Mouse (Mus musculus) bone marrow, adult 2 months (tissue): ENCODE results near the gene Jup. TPM values are rescaled to one million over a fixed set of nuclear protein-coding genes. Genes with fewer than 3 reads are reported as not detected.
A peak's percentile ranks its signal among the peaks of the same experiment; 100 is the strongest.
"Not testable (repeated sequence)": the region's sequence is repeated elsewhere in the genome, so short reads cannot be mapped to it uniquely, and the experiment has no call there.

Experiments
- H3K27ac ChIP-seq: fragments of 200-500 bp; 2 replicates; pipeline ENCODE4 v1.5.1; 2012; ENCODE audit warnings: low read depth, mild to moderate bottlenecking, control low read depth, inconsistent platforms, low read length; ENCODE audit not compliant: control insufficient read depth, poor library complexity, insufficient read depth
- H3K4me1 ChIP-seq: fragments of 200-500 bp; 2 replicates; pipeline ENCODE4 v1.6.1; 2011; ENCODE audit warnings: low read length; ENCODE audit not compliant: control insufficient read depth, insufficient read depth
- H3K4me3 ChIP-seq: fragments of 200-500 bp; replicated peaks from 2 replicates; pipeline ENCODE3; 2011; ENCODE audit warnings: mild to moderate bottlenecking, low read depth, low read length, control low read depth; ENCODE audit not compliant: control insufficient read depth
- CTCF ChIP-seq: fragments of 200-500 bp; IDR thresholded peaks from 2 replicates; pipeline ENCODE4 v1.5.1; 2011; ENCODE audit warnings: low read length, control low read depth; ENCODE audit not compliant: control insufficient read depth, insufficient read depth
- POLR2A ChIP-seq: fragments of 200-500 bp; IDR thresholded peaks from 2 replicates; pipeline ENCODE4 v1.6.1; 2011; ENCODE audit warnings: low read depth, mild to moderate bottlenecking, control low read depth, low read length, borderline replicate concordance; ENCODE audit not compliant: control insufficient read depth
- WGBS: fragments of 180-500 bp; shearing (Covaris S2); methylation state at CpG from one replicate; pipeline ENCODE4 v1.1.7; 2018; 5-methylcytosine and 5-hydroxymethylcytosine counted together
- polyA plus RNA-seq: library from polyadenylated mRNA; stranded (reverse); fragments of >200 nt; gene quantifications from 2 replicates; pipeline ENCODE4 v1.2.4, GENCODE M21; 2011; ENCODE audit warnings: low replicate concordance; ENCODE audit not compliant: missing spikeins, insufficient read depth, insufficient read length

Gene Jup
- polyA plus RNA-seq, 1 experiment, result 11.1 TPM

GRCm38 (mm10) chr11:100327316-100327715 lies 70.2 kb downstream of the Jup start:
- TF ChIP-seq CTCF, result no peak
- no peak for TF ChIP-seq POLR2A
- Histone ChIP-seq H3K27ac (no peak overlapping the region), H3K4me1 (no peaks in the 10 kb centered on the region), H3K4me3 (no peak overlapping the region)
- WGBS, result 79% methylated on average over 11 of the region's 11 CpGs

DNA sequence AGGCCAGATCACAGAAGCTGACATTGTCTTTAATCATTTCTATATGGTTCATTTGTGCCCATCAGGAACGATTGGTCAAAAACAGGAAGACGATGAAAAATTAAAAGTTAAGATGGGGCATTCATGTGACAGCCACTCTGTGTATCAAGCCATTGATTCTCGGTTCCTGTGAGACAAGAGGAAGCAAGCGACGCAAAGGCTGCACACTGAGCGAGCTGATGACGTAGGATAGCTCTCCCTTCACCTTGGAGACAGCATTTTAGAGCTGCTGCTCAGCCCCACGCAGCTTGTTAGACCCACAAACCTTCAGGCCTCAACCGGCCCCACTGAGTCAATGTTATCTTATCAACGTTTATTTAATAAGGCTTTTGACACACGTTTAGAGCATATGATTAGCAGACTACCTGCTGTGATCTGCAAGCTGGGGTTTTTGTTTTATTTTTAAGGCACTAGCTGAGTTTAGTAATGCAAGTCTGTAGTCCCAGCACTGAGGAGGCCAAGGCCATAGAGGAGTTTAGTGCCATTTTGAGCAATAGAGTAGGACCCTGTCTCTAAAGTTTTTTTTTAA lies 72.4 kb downstream of the Jup start:
- 82% methylated on average over 11 of the region's 11 CpGs for WGBS
- Histone ChIP-seq H3K4me3 (no peak overlapping the region), H3K27ac (no peak overlapping the region), H3K4me1 (no peaks in the 10 kb centered on the region; the same call in 1 of the 2 replicates)
- TF ChIP-seq CTCF, result no peak
- no peak for TF ChIP-seq POLR2A

GRCm38 (mm10) chr11:100323578-100323977 lies 74.0 kb downstream of the Jup start:
- peak; percentile 73 for TF ChIP-seq CTCF
- no peak for TF ChIP-seq POLR2A
- H3K4me1 ChIP-seq, result no peaks in the 10 kb centered on the region; the same call in 1 of the 2 replicates
- 13% methylated on average over 3 of the region's 3 CpGs for WGBS

DNA sequence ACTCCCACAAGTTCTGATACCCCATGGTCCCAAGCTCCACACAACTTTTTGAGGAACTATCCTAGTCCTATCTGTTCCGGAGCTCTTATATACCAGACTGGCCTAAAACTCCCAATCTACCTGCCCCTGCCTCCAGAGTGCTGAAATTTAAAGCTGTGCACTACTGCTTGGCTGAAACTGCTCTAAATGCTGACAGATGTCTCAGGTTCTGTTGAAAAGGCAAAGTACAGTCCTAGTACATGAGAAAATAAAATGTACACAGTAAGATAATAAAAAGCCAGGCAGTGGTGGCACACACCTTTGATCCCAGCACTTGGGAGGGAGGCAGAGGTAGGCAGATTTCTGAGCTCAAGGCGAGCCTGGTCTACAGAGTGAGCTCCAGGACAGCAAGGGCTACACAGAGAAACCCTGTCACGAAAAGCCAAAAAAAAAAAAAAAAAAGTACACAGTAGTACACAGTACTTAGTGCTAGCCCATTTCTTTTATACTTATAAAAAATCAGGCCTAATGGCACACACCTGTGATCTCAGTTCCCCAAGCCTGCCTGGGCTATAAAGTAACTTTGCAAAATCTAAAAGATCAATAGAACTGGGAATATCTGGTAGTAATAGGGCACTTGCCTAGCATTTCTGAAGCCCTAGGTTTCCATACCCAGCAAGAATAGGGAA lies 74.8 kb downstream of the Jup start:
- TF ChIP-seq POLR2A (no peak), CTCF (no peak)
- Histone ChIP-seq H3K4me3 (no peak overlapping the region), H3K4me1 (no peaks in the 10 kb centered on the region; the same call in 1 of the 2 replicates), H3K27ac (no peak overlapping the region)
- WGBS, result 85% methylated on average over 3 of the region's 3 CpGs

More at GRCm38 (mm10) chr11:100323578-100323977, 74.0 kb downstream of the Jup start:
- Histone ChIP-seq H3K4me3 (no peak overlapping the region), H3K27ac (no peak overlapping the region)

DNA sequence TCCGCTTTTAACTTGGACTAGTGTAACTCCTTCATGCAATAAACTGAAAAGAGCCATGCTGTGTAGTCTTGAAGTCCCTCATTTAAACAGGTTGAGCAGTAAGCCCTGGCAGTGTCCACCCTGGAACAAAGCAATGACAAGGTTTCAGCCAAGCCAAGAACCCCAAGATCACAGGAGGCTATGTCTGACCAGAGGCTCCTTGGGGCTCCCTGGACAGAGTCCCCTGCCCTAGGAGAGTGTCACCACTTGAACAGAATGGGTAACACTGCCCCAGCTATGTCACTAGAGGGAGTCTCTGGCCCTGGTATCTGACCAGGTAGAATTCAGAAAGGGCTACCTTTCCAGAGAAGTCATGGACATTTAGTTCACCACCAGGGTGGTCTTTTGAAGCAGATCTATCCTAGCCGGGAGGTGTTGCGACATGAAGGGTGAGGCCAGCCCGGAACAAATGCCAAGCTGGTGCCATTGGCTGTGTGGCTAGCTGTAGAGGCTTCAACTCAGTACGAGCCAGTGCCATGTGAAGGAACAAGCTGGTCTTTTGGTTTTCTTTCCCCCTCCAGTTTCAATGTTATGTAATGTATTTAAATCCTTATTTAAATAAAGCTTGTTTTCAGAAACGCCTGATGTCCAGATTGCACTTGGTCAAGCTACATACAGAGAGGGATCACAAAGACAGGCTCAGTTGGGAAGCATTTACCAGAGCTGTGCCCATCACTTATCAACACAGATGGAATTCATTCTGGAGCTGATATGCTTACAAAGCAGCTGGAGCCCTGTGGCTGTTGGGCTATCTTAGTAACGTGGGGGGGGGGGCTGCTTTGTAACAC lies 75.9 kb downstream of the Jup start:
- not testable (repeated sequence) for H3K4me1 ChIP-seq, H3K27ac ChIP-seq, H3K4me3 ChIP-seq
- 70% methylated on average over 7 of the region's 7 CpGs for WGBS

- 12% methylated on average over 11 of the region's 11 CpGs for WGBS
- Histone ChIP-seq H3K4me3 (peak overlapping the region; percentile 92), H3K27ac (peak overlapping the region; percentile 99; the same call in 1 of the 2 replicates)
- not testable (repeated sequence) for H3K4me1 ChIP-seq
Measured at GRCm38 (mm10) chr11:100320701-100321410, 76.7 kb downstream of the Jup start.

DNA sequence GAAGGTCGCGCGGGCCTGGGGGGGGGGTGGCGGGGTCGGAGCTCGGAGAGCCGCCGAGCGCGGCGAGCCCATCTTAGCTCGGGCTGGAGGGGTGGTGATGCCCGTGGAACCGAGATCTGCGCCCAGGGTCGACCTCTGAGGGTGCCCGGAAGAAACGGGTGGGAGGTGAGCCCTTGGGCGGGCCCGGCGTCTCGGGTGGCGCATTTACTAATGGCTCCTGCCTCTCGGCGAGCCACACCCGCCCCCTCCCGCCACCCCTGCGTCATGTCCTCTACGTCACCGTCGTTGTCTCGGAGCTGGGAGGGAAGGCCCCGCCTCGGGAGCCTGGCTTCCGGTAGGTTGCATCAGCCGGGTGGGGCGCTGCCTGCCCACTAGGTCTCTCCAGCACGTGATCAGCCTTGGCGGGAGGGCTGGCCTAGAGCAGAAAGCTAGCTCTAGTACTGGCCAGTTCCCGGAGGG lies 77.4 kb downstream of the Jup start:
- under 1% methylated on average over 36 of the region's 40 CpGs for WGBS
- TF ChIP-seq CTCF (no peak; the same call in 1 of the 2 replicates), POLR2A (peak; percentile 94)
- Histone ChIP-seq H3K27ac (peak overlapping the region; percentile 99), H3K4me1 (no peaks in the 10 kb centered on the region; the same call in 1 of the 2 replicates), H3K4me3 (peak overlapping the region; percentile 92)
